Mouse (Mus musculus) CH12.LX (cell line): ENCODE results near the gene Hipk3.

Experiments used
- CTCF ChIP-seq, 2 experiments: IDR thresholded peaks in 1 of 2; conservative IDR thresholded peaks in 1 of 2; 2 replicates each; pipeline ENCODE4 v1.5.1; 2011 to 2012; ENCODE audit warnings: low read depth in 2 of 2, low read length in 2 of 2, improper control_type of control experiment in 1 of 2, inconsistent platforms in 1 of 2, mild to moderate bottlenecking in 1 of 2, moderate library complexity in 1 of 2
- E2F4 ChIP-seq: IDR thresholded peaks from 2 replicates; pipeline ENCODE4 v1.6.1; 2011; ENCODE audit warnings: low read depth, low read length, improper control_type of control experiment; ENCODE audit not compliant: insufficient replicate concordance
- EP300 ChIP-seq: IDR thresholded peaks from 2 replicates; pipeline ENCODE4 v1.6.1; 2011; ENCODE audit warnings: low read length, improper control_type of control experiment
- JUN ChIP-seq: IDR thresholded peaks from 2 replicates; pipeline ENCODE4 v1.6.1; 2011; ENCODE audit warnings: low read depth, mild to moderate bottlenecking, low read length, improper control_type of control experiment, moderate library complexity; ENCODE audit not compliant: insufficient read depth
- KAT2A ChIP-seq: IDR thresholded peaks from 2 replicates; pipeline ENCODE4 v1.6.1; 2012; ENCODE audit warnings: low read length, improper control_type of control experiment, inconsistent platforms; ENCODE audit not compliant: insufficient replicate concordance
- POLR2A ChIP-seq: IDR thresholded peaks from 2 replicates; pipeline ENCODE4 v1.6.1; 2011; ENCODE audit warnings: low read depth, mild to moderate bottlenecking, improper control_type of control experiment, low read length
- SMC3 ChIP-seq: IDR thresholded peaks from 2 replicates; pipeline ENCODE4 v1.6.1; 2011; ENCODE audit warnings: low read depth, low read length, improper control_type of control experiment
- UBTF ChIP-seq: IDR thresholded peaks from 2 replicates; pipeline ENCODE4 v1.6.1; 2012; ENCODE audit warnings: low read depth, mild to moderate bottlenecking, inconsistent platforms, low read length, improper control_type of control experiment, moderate library complexity
- ZKSCAN1 ChIP-seq: IDR thresholded peaks from 2 replicates; pipeline ENCODE4 v1.6.1; 2012; ENCODE audit warnings: low read depth, inconsistent platforms, low read length, improper control_type of control experiment, borderline replicate concordance

GRCm38 (mm10) chr2:104412496-104412895 lies 81.8 kb downstream of the Hipk3 start:
- TF ChIP-seq JUN = no peak
- TF ChIP-seq E2F4 = no peak
- no peak for TF ChIP-seq POLR2A
- TF ChIP-seq SMC3 = no peak
- no peak for TF ChIP-seq ZKSCAN1
- no peak for TF ChIP-seq EP300
- no peak for TF ChIP-seq KAT2A
- no peak for TF ChIP-seq UBTF
- no peak for TF ChIP-seq CTCF (conservative IDR thresholded peaks at IDR 0.05 in 1 of 2, IDR thresholded peaks at IDR 0.05 in 1 of 2; ENCODE audit: low read depth in 2 of 2, low read length in 2 of 2)
